Mouse (Mus musculus) ES-E14 (cell line): ENCODE results near the gene Map7d3.

ENCODE experiments used
- CHD2 ChIP-seq: IDR thresholded peaks from 2 replicates; pipeline ENCODE4 v1.6.1; 2014; ENCODE audit warnings: mild to moderate bottlenecking, low read depth, low read length, inconsistent platforms
- MAFK ChIP-seq: IDR thresholded peaks from 2 replicates; pipeline ENCODE4 v1.6.1; 2014; ENCODE audit warnings: mild to moderate bottlenecking, low read depth, low read length, inconsistent platforms; ENCODE audit not compliant: insufficient read depth
- ZC3H11A ChIP-seq: IDR thresholded peaks from 2 replicates; pipeline ENCODE4 v1.6.1; 2012; ENCODE audit warnings: low read depth, mild to moderate bottlenecking, inconsistent platforms, low read length, borderline replicate concordance

DNA sequence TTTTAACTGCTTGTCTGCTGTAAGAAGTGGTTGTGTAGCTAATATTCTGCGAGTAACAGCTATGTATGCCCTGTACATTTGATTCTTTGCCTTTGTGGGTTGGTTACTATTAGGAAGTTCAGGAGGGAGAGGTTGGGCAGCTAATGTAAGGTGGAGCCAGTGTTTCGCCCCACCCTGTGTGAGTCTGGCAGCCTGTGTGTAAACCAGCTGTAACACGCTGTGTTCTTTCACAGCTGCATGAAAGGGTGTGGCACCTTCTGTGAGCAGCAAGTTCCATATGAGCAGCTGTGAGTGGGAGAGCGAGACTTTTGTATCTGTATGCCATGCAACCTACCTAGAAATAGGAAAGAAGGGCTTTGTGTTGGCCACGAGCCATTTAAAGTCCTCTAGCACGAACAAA, 70.0 kb downstream of the Map7d3 start:
- no peak for TF ChIP-seq CHD2
- no peak for TF ChIP-seq ZC3H11A
- no peak for TF ChIP-seq MAFK
